Mouse (Mus musculus) embryonic facial prominence, embryonic 13.5 days (tissue): ENCODE results near the gene Muc4. TPM values are rescaled to one million over a fixed set of nuclear protein-coding genes. Genes with fewer than 3 reads are reported as not detected.

ENCODE experiments used
- ATAC-seq: fragments of 200-750 bp; cut with Nextera tagmentation; 2 replicates; pipeline ENCODE4 v1.8.0; 2017; ENCODE audit warnings: low read depth; ENCODE audit not compliant: insufficient number of reproducible peaks, insufficient read depth, low FRiP score, low TSS enrichment
- H3K27ac ChIP-seq: fragments of 300-500 bp; sonication (generic); 2 replicates; pipeline ENCODE4 v1.5.1; 2015; ENCODE audit warnings: moderate library complexity, mild to moderate bottlenecking, inconsistent platforms
- H3K27me3 ChIP-seq: fragments of 300-500 bp; sonication (generic); 2 replicates; pipeline ENCODE4 v1.6.1; 2015; ENCODE audit warnings: mild to moderate bottlenecking, inconsistent platforms
- H3K36me3 ChIP-seq: fragments of 300-500 bp; sonication (generic); 2 replicates; pipeline ENCODE4 v1.6.1; 2015; ENCODE audit warnings: mild to moderate bottlenecking, inconsistent platforms
- H3K4me1 ChIP-seq: fragments of 300-500 bp; sonication (generic); 2 replicates; pipeline ENCODE4 v1.6.1; 2015; ENCODE audit warnings: inconsistent platforms
- H3K4me2 ChIP-seq: fragments of 300-500 bp; sonication (generic); 2 replicates; pipeline ENCODE4 v1.6.1; 2015; ENCODE audit warnings: moderate library complexity, mild to moderate bottlenecking, inconsistent platforms
- H3K4me3 ChIP-seq: fragments of 300-500 bp; sonication (generic); 2 replicates; pipeline ENCODE4 v1.5.1; 2015; ENCODE audit warnings: mild to moderate bottlenecking, inconsistent platforms
- H3K9ac ChIP-seq: fragments of 300-500 bp; sonication (generic); 2 replicates; pipeline ENCODE4 v1.6.1; 2015; ENCODE audit warnings: mild to moderate bottlenecking, inconsistent platforms
- H3K9me3 ChIP-seq: fragments of 300-500 bp; sonication (generic); 2 replicates; pipeline ENCODE4 v1.6.1; 2016; ENCODE audit warnings: inconsistent platforms
- WGBS: fragments of 180-500 bp; shearing (Covaris S2); methylation state at CpG from one replicate; pipeline ENCODE4 v1.1.7; 2015; ENCODE audit warnings: mixed read lengths; 5-methylcytosine and 5-hydroxymethylcytosine counted together
- polyA plus RNA-seq: library from polyadenylated mRNA; unstranded; fragments of >200 nt; fragmentation: Nextera tagmentation; extraction: Ambion mirVana; gene quantifications from 2 replicates; pipeline ENCODE4 v1.2.1, GENCODE M21; 2015

Gene Muc4
- polyA plus RNA-seq, 1 experiment from 2014 or later: 0.38 TPM

DNA sequence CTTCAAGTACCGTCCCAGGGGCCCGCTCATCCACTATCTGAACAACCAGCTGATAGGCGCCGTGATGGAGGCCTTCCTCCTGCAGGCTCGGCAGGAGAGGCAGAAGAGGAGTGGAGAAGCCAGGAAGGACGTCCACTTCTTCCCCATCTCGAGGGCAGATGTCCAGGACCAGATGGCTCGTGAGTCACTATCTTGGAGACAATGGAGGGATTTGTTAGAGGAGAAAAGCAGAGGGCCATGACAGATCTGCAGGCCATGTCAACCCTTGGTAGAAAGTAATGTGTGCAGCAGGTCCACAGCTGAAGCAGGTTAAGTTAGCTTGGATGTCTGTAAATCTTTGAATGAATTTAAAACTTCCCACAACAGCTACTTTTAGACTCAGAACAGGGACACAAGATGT is 43.3 kb downstream of the Muc4 start:
- Histone ChIP-seq H3K36me3 (no peaks in the 10 kb centered on the region), H3K27me3 (no peaks in the 10 kb centered on the region), H3K27ac (no peak overlapping the region), H3K4me1 (no peaks in the 10 kb centered on the region), H3K4me2 (no peak overlapping the region), H3K9ac (no peak overlapping the region), H3K4me3 (no peak overlapping the region), H3K9me3 (no peaks in the 10 kb centered on the region)
- ATAC-seq: no peak
- 64% methylated on average over 8 of the region's 8 CpGs for WGBS

DNA sequence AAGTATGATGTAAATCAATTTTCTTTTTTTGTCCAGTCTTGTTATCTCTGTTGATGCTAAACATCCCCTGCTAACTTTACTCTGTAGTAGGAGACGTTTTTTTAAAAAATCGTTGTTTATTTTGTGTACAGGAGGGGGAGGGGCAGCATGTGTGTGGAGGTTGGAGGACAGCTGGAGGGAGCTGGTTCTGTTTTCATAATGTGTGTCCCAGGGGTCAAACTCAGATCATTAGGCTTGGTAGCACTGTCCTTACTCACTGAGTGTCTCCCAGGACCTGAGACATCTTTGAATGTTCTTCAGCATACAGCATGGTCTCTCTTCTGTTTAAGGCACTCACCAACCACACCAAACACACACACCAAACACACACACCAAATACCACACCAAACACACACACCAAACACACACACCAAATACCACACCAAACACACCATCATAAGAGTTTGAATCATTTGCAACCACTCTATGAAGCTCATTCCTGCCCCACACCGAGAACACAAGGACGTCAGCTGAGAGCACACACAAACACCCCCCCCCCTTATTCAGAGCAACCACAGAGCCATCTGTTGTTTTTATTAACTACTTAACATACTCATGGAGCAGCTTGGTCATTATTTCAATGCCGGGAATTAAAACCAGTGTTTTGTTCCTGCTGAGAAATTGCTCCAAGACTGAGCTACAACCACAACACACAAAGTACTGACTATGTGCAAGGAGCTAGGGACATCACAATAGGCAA is 47.8 kb downstream of the Muc4 start:
- Histone ChIP-seq H3K27ac (no peak overlapping the region), H3K9me3 (no peaks in the 10 kb centered on the region), H3K4me2 (no peak overlapping the region), H3K36me3 (no peaks in the 10 kb centered on the region), H3K4me3 (no peak overlapping the region), H3K9ac (no peak overlapping the region), H3K4me1 (no peaks in the 10 kb centered on the region), H3K27me3 (no peaks in the 10 kb centered on the region)
- ATAC-seq: no peak
- WGBS: 51% methylated on average over 5 of the region's 5 CpGs

DNA sequence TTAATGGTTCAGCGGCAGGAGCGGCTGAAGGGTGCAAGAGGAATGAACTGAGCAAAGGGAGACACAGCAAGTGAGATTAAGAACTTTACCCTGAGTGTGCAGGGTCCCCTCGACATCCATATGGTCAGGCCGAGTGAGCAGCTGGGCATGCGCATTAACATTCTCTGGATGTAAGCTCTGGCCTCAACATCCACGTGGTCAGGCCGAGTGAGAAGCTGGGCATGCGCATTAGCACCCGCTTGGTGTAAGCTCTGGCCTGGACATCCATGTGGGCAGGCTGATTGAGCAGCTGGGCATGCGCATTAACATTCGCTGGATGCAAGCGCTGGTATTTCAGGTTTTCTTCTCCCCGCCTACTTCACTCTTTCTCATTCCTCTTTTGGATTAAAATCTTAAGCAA is 49.2 kb downstream of the Muc4 start:
- Histone ChIP-seq H3K27me3 (no peaks in the 10 kb centered on the region), H3K9ac (no peak overlapping the region), H3K4me1 (no peaks in the 10 kb centered on the region), H3K4me2 (no peak overlapping the region), H3K9me3 (no peaks in the 10 kb centered on the region), H3K27ac (no peak overlapping the region), H3K36me3 (no peaks in the 10 kb centered on the region), H3K4me3 (no peak overlapping the region)
- ATAC-seq: no peak
- WGBS: 84% methylated on average over 13 of the region's 13 CpGs

DNA sequence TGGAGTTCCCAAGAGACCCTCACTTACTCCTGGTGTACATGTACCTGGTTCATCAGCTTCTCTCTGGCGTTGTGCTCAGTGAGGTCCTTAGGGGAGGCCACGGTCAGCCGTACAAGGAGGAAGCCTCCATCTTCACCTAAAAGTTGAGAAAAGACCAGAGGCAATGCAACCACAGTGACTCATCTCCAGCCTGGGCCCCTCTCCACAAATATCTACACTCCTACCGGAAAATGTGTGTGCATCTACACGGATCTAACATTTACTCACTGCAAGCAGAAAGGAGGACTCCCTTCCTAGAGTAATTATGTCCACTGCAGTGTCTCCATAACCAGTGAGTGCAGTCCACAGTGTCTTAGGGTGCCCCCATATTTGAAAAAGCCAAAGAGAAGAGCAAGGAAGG is 54.4 kb downstream of the Muc4 start:
- Histone ChIP-seq H3K9ac (no peak overlapping the region), H3K36me3 (no peaks in the 10 kb centered on the region), H3K4me3 (no peak overlapping the region), H3K9me3 (no peaks in the 10 kb centered on the region), H3K4me2 (no peak overlapping the region), H3K4me1 (no peaks in the 10 kb centered on the region), H3K27ac (no peak overlapping the region), H3K27me3 (no peaks in the 10 kb centered on the region)
- WGBS: 92% methylated on average over 5 of the region's 5 CpGs
- ATAC-seq: no peak

DNA sequence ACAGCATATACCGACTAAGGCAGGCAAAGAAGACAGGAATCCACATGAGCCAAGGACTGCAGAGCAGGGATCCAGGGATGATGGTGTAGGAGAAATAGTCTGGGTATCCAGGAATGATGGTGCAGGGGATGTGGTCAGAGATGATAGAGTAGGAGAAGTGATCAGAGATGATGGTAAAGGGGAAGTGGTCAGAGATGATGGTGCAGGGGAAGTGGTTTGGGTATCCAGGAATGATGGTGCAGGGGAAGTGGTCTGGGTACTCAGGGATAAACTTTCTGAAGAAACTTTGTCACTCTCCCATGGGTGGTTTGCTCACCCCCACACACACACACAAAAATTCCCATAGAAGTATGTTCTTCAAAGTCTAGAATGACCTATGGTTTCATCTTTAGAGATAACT is 59.5 kb downstream of the Muc4 start:
- ATAC-seq: no peak
- Histone ChIP-seq H3K9ac (no peak overlapping the region), H3K9me3 (no peaks in the 10 kb centered on the region), H3K4me3 (no peak overlapping the region), H3K27me3 (no peaks in the 10 kb centered on the region), H3K4me2 (no peak overlapping the region), H3K27ac (no peak overlapping the region), H3K4me1 (peaks cover 15% of the 10 kb centered on the region), H3K36me3 (no peaks in the 10 kb centered on the region)
- WGBS: 82% methylated on average over 1 of the region's 1 CpGs

DNA sequence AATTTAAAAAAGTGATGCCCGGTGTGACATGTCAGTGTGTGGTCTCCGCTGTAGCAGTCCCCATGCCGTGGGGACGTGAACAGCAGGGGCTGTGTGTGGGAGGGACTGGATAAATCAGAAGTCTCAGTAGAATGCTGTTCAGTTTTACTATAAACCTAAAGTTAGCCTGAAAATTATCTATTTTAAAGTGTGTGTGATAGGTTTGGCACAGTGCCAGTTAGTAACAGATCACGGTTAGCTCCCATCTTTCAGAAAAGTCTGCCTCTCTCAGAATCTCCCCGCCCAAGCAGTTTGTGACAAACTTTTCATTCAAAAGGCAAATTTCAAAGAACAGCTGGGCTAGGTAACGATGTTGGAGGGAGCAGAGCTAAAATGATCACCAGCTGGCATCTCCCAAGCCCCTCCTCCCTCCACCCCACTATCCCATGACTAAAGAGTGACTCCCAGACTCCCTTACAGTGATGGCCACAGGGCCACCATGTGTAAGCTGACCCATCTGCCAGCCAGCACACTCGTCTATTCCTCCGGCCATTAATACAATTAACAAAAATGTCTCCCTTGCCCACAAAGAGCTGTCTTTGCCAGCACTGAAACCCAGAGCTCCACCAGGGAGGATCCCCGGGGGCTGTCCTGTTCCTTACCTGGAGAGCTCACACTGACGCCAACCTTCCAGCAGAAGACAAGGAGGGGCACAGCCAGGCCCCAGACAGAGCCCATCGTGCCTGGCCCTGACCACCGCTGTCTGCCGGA is 61.2 kb downstream of the Muc4 start:
- no peaks in the 10 kb centered on the region for H3K27me3 ChIP-seq
- H3K9me3 ChIP-seq: no peaks in the 10 kb centered on the region
- ATAC-seq: no peak
- H3K27ac ChIP-seq: no peak overlapping the region
- WGBS: 61% methylated on average over 14 of the region's 14 CpGs
- H3K4me1 ChIP-seq: peaks cover 15% of the 10 kb centered on the region
- no peak overlapping the region for H3K4me2 ChIP-seq
- no peak overlapping the region for H3K4me3 ChIP-seq
- no peak overlapping the region for H3K9ac ChIP-seq
- H3K36me3 ChIP-seq: no peaks in the 10 kb centered on the region

DNA sequence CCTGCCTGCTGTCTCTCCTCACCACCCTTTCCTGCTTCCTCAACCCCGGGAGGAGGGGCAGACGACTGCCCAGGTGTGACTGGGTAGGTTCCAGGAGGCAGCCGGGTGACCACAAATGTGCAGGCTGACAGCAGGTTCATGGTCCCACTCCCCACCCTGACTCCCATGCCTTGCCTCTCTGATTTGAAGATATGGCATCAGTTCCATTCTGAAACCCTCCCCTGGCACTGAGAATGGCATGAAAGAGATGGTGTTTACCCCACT is 61.7 kb downstream of the Muc4 start, which contains the start of gene Muc20:
TSS of gene Muc20 (minus strand) at position 10 of the 264 bp plus-strand sequence.
- H3K36me3 ChIP-seq: no peaks in the 10 kb centered on the region
- ATAC-seq: no peak
- 79% methylated on average over 3 of the region's 3 CpGs for WGBS
- H3K4me1 ChIP-seq: peaks cover 15% of the 10 kb centered on the region
- H3K4me2 ChIP-seq: no peak within 1 kb of the TSS
- no peak within 1 kb of the TSS for H3K9ac ChIP-seq
- no peak within 1 kb of the TSS for H3K27ac ChIP-seq
- no peaks in the 10 kb centered on the region for H3K9me3 ChIP-seq
- H3K4me3 ChIP-seq: no peak within 1 kb of the TSS
- no peaks in the 10 kb centered on the region for H3K27me3 ChIP-seq

DNA sequence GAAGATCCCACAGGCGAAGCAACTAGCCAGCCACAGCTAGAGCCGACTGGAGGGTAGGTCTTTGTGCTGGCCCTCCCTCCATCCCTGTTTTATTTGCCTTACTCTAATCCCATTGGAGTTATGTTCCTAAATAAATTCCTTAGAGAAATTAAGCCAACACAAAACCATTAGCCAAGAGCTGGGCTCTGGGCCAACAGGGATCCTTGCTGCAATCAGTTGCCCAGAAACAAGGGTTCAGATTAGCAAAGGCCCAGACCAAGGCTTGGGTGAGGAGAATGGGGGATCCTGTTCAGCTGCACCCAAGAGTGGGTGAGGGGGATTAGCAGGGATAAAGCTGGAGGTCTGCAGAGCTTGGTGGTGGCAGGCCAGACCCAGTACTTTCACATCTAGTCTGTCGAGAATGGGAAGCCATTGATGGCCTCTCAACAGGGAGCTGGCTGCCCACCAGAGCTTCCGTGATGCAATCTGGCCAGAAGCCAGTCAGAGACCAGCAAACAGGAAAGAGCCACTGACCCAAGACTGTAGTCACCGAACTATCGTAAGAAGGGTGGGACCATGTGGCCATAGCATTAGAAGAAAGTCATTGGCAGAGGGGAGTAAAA is 67.7 kb downstream of the Muc4 start:
- Histone ChIP-seq H3K9me3 (no peaks in the 10 kb centered on the region), H3K4me2 (no peak overlapping the region), H3K4me3 (no peak overlapping the region), H3K4me1 (peaks cover 15% of the 10 kb centered on the region), H3K27me3 (no peaks in the 10 kb centered on the region), H3K36me3 (no peaks in the 10 kb centered on the region), H3K9ac (no peak overlapping the region), H3K27ac (peak overlapping the region; percentile 18)
- WGBS: 57% methylated on average over 6 of the region's 6 CpGs
- ATAC-seq: peak; percentile 56; the same call in 1 of the 2 replicates

DNA sequence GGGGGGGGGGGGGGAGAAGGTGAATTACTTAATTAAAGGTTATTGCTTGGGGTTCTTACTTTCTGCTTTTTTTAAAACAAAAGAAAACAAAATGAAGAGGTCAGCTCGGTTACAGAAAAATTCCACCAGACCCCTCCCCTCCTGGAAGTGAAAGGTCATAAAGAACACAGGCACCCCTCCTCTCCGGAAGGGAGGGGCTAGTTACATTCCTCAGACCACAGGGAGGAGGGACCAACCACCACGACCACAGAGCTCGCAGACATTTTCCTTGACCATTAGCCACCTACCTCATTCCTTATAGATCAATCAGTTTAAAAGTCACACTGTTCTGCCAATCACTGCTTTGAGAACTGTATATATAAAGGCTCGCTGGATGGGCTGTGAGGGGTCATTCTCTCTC is 68.2 kb downstream of the Muc4 start:
- Histone ChIP-seq H3K27ac (no peak overlapping the region; the same call in 1 of the 2 replicates), H3K9ac (no peak overlapping the region), H3K27me3 (no peaks in the 10 kb centered on the region), H3K4me1 (peaks cover 11% of the 10 kb centered on the region), H3K4me3 (no peak overlapping the region), H3K9me3 (no peaks in the 10 kb centered on the region), H3K36me3 (no peaks in the 10 kb centered on the region), H3K4me2 (no peak overlapping the region)
- 46% methylated on average over 5 of the region's 5 CpGs for WGBS
- ATAC-seq: no peak

DNA sequence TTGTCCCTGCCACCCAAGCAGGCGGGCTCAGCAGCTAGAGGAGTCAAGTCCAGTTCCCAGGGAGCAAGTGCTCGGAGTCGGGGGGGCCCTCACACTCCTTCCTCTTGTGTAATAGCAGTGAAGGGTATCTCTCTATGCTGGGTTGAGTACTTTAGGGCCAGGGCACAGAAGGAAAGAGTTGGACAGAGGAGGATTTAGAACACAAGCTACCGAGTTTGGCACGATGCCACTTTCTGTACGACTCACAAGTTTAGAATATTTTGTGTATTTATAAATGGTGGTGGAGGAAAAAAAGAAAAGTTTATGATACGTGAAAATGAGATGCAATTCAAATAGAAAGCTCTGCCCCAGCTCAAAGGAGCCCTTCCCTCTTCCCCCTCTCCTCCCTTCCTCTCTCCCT is 69.5 kb downstream of the Muc4 start:
- Histone ChIP-seq H3K36me3 (no peaks in the 10 kb centered on the region), H3K9me3 (no peaks in the 10 kb centered on the region), H3K4me3 (no peak overlapping the region), H3K9ac (no peak overlapping the region), H3K27ac (no peak overlapping the region), H3K4me1 (peaks cover 11% of the 10 kb centered on the region), H3K27me3 (no peaks in the 10 kb centered on the region), H3K4me2 (no peak overlapping the region)
- ATAC-seq: no peak
- WGBS: 72% methylated on average over 7 of the region's 7 CpGs

DNA sequence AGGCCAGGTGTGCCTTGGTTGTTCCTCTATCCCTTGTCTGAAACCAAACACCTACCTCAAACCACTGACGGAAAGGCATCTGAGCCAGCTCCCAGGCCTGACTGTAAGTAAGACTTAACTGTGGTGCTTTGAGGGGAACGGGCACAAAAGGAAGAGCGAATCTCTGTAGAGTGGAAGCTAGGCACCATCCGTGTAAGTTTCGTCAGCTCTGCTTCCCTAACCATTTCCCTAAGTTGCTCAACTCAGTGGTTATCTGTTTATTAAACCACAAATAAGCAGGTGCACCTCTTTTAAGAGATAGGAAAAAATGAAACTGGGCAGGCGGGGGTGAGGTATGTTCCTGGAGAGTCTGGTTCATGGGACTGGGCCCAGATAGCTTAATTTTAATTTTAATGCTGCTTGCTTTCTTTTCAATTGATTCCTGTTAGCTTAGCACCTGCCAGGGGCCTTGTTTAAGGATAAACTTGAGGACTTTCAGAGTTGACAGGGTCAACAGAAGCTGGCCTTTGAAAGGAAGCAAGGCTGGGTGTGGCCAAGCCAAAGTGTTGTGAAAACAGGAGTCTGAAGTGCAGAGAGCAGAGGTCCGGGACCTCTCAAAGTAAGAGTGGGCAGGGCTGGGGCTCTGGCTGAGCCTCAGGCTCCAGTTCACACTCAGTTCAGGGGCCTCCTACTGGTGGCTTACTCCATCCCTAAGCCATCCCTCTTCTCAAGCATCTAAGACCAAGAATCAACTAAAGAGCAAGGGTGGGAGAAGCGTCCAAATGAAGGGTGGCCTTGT is 71.9 kb downstream of the Muc4 start:
- Histone ChIP-seq H3K27me3 (no peaks in the 10 kb centered on the region), H3K4me3 (no peak overlapping the region), H3K36me3 (no peaks in the 10 kb centered on the region), H3K4me1 (peaks cover 11% of the 10 kb centered on the region), H3K4me2 (no peak overlapping the region), H3K9me3 (no peaks in the 10 kb centered on the region), H3K27ac (no peak overlapping the region), H3K9ac (no peak overlapping the region)
- 44% methylated on average over 8 of the region's 8 CpGs for WGBS
- ATAC-seq: no peak
